Mouse (Mus musculus) lung, postnatal 0 days (tissue): ENCODE data around the gene Shd.

Experiments
- CTCF ChIP-seq: IDR thresholded peaks from 2 replicates; pipeline ENCODE4 v1.5.1; 2016; ENCODE audit warnings: antibody characterized with exemption, mild to moderate bottlenecking
- EP300 ChIP-seq: IDR thresholded peaks from 2 replicates; pipeline ENCODE4 v1.6.1; 2016; ENCODE audit warnings: antibody characterized with exemption, mild to moderate bottlenecking, control low read depth

- TF ChIP-seq CTCF (no peak), EP300 (no peak)
These were observed 12.3 kb upstream of the Shd start for GRCm38 (mm10) chr17:55957726-55958583.
